Mouse (Mus musculus) regulatory T cell (primary cell): Measurements from ENCODE around the gene Vav3.

Experiments
- in situ Hi-C: fragments of 300-600 bp; cut with MboI, MseI; formaldehyde crosslinking; loops from one replicate; pipeline ENCODE4 v1.15.1; 2025; ENCODE audit warnings: high pct_unique_total_duplicates

Vav3 gene

GRCm38 (mm10) chr3:109351956-109352684, 11.7 kb downstream of the Vav3 start:
- in situ Hi-C loops: no loop called here

DNA sequence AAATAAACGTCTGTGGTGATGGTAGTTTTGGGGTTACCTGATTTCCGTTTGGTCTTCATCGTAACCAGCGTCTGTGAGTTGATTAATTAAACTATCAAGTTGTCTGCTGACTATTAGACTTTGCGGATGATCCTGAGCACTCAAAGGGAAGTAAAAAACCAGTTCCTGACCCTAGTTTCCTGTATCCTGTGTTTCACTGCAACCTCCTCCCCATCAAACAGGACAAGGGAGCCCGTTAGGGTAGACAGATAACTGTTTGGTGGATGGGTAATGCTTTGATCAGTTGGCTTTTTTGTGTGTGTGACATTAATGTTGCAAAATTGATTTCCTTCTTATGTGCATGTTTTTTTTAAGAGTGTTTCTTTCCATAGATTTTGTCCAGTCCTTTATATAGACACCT, 12.2 kb downstream of the Vav3 start:
- in situ Hi-C loops: no loop called here

- in situ Hi-C loops: no loop called here
Measured at GRCm38 (mm10) chr3:109353814-109354213, 13.4 kb downstream of the Vav3 start.

DNA sequence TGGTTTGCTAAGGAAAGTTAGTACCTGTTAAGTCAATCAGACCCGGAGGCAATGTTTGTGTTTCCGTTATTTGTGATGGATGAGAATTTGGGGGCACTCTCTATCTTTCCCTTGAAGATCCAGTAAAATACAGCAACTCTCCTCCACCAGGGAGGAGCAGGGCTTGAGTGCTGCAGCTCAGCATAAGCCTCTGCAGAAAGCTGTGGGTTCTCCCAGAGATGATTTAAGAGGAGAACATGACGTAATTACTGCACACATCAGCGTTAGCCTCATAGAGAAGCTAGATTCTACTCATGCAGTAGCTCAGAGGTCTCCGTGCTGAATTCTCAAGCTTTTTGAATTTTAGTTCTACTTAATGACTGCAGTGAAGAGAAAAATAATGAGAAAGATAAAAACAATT, 14.7 kb downstream of the Vav3 start:
- in situ Hi-C loops: no loop called here

GRCm38 (mm10) chr3:109360746-109361145, 20.3 kb downstream of the Vav3 start:
- in situ Hi-C loops: no loop called here

DNA sequence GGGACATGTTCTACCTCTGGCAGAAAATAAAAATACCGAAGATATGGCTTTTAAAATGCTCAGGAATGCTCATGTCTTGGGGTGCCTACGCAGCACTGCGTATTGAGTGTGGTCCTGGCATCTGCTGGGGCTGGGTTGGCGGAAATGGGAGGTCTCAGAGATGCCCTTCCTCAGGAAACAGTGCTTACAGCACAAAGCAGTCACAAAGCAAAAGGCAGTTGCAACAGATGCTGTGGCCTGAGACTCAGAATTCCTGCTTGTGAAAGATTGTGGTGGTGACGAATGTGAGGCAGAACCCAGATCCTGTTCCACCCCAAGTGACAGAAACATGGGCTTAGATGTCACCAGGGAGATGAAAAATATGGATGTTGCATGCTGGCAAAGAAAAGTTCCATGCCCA, 21.4 kb downstream of the Vav3 start:
- in situ Hi-C loops: no loop called here

GRCm38 (mm10) chr3:109362310-109362709, 21.9 kb downstream of the Vav3 start:
- in situ Hi-C loops: no loop called here

GRCm38 (mm10) chr3:109363522-109363921, 23.1 kb downstream of the Vav3 start:
- in situ Hi-C loops: no loop called here

GRCm38 (mm10) chr3:109365875-109366274, 25.4 kb downstream of the Vav3 start:
- in situ Hi-C loops: no loop called here

DNA sequence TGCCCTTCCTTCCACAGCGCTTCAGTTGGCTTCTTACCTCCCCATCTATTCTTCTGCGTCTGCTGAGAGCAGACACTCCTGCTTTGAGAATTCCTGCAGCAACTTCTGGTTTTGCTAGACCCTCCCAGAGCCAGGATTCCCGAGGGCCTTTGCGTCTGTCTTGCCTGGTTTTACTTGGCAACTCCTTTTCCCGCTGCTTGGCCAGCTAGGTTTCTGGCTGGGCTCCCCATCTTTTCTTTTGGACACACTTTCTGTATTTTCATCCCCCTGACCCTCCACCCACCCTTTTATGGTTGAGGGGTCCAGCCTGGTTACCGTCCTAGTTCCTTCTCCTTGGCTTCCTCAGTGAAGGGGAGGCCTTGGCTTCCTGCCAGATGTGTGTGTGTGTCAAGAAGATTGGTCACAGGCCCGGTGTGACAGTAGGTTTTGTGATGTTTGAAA, 26.0 kb downstream of the Vav3 start:
- in situ Hi-C loops: no loop called here

DNA sequence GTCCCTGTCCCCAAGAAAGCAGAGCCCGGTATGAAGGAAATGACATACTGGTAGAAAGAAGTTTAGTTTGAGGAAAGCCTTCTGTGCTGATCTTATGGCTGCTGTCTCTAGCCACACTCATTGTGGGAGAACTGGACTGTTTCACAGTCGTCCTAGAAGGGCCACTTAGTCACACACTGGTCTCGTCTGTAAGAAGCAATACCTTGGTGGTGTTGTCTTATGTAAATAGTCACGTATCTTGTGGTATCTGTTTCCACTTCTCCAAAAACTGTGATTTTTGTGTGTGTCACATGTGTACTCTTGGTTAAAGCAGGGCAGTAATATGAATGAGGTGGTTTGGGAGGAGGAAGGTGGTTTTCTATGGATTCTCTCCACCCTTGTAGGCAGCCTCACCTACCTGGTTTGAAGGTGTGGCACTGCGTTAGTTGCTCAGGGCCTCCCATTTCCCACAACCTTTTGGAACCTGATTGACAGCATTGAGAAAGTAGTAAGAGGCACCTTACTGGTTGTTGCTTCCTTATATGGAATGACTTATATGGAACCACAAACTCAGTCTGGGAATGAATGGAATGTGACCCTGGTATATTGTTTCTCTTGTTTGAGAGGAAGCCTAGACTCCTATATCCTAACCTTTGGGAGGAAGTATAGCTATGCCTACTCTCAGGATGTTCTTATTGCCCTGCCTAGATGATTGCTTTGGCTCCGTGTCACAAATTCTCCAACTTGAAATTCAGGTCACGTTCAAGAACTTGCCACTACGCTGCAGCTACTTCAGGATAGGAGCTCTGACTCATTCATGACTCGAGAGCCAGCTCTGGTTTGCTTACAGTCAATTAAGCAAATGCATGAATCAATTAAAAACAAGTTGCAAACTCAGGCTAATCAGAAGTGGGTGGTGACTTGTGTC, 28.2 kb downstream of the Vav3 start:
- in situ Hi-C loops: no loop called here

GRCm38 (mm10) chr3:109371576-109371975, 31.1 kb downstream of the Vav3 start:
- in situ Hi-C loops: loop anchor here (5.0 kb wide), 1 partner anchor 36 kb away; no protein-coding TSS in a partner anchor

DNA sequence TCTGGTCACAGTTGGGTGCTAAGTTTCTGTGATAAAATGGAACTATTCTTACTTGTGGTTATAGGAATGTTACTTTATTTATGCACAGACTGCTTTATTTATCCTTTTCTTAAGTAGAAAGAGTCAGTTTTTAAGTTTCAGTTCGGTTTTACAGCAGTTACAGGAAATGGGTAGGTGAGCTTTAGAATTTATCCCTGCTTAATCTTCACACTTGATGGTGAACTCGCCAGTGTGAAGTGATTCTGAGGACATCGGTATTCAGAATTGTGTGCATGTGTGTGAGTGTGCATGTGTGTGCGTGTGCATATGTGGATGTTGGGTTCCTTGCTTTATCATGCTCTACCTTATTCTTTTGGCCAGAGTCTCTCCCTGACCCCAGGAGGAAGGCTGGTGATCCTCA, 32.2 kb downstream of the Vav3 start:
- in situ Hi-C loops: loop anchor here (5.0 kb wide), 1 partner anchor 35 kb away; no protein-coding TSS in a partner anchor

DNA sequence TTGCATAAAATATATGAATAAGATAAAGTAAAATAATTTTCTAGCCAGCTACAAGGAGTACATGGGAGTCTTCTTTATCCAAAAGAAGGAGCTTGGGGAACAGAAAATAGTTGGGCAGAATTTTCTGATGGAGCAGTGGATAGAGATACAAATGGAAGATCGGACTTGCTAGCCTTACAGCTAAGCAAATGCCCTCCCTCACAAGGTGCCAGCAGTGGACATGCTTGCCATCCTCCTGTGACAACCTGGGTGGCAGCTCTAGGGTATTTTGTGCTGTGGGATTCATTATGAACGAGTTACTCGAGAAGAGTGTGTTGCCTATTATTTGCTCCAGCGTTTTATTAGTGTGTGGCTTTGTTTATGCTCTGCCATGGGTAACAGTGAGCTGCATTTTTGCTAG, 37.8 kb downstream of the Vav3 start:
- in situ Hi-C loops: no loop called here

DNA sequence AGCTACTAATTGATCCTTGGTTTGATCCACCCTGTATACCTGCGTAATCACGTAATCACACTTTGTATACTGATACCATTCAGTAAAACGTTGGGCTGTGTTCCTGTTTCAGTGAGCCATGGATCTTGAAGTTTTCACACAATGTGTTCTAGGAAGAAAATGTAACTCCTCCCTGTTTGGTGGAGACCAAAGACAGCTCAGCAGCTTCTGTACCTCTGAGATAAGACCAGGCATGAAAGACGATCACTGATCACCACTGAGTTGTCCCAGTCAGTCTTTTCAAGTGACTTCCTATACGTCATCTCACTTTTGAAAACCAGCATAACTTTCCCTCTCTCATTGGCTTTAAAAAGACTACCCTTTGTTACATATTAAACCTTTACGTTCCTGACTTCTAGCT, 38.2 kb downstream of the Vav3 start:
- in situ Hi-C loops: no loop called here

- in situ Hi-C loops: no loop called here
Measured at GRCm38 (mm10) chr3:109388730-109389129, 48.3 kb downstream of the Vav3 start.

- in situ Hi-C loops: no loop called here
Measured at GRCm38 (mm10) chr3:109401527-109401926, 61.1 kb downstream of the Vav3 start.

DNA sequence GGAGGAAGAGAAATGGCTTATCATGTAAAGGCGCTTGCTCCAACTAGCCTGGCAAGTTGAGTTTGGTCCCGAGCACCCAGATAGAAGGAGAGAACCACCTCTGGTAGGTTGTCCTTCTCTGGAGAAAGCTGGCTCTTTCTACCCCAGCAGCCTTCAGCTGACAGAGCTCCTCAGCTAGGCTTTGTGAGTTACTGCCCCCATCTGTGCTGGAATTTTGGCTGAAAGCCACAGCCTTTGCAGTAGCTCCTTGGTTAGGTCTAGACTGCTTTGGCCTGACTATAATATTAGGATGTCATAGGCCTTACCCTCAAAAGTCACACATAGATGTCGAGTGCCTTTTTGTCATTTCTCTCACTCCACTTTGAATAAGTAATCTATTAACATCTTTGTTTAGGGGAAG, 70.8 kb downstream of the Vav3 start:
- in situ Hi-C loops: no loop called here

DNA sequence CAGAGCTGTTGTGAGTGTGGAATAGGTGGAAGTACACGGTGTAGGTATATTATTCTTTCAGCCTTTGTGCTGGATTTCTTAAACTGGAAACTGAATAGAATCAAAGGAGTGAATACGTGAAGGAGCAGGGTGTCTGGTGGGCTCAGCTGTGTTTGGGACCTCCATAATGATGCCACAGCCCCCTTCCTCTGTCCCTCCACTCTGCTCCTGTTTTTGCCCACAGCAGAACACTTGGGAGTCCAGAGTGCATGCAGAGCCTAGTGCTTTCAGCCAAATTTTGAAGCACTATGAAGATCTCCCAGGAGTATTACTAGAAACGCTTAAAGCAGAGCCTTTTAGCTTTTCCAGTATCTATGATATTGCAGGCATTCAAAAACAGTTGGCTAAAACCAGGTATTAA, 80.0 kb downstream of the Vav3 start:
- in situ Hi-C loops: no loop called here

GRCm38 (mm10) chr3:109421019-109421418, 80.6 kb downstream of the Vav3 start:
- in situ Hi-C loops: no loop called here

DNA sequence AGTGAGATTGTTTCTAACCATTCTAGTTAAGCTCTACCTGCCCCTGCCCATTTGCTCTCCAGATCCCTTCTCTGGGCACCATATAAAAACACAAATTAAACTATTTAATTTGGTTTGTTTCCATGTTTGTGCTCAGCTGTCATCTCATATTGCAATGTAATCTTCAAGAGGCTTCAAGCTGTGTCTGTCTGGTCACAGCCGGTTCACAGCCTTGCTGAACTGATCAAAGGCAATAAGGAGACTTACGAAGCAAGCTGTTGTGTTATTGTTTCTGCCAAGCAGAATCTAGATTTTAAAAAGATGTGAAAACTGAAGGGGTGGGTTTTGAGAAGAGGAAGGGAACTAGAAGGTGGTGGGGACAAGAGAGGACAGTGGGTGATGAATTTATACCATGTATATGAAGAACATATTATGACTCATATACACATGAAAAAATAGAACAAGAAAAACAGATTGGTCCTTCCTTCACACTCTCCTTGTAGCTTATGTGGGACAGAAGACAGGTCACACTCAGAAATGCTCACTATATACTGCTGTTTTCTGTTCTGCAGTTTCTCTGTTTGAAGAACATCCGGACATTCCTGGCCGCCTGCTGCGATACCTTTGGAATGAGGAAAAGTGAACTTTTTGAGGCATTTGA, 83.1 kb downstream of the Vav3 start:
- in situ Hi-C loops: no loop called here

GRCm38 (mm10) chr3:109431285-109431684, 90.8 kb downstream of the Vav3 start:
- in situ Hi-C loops: no loop called here
